Mouse (Mus musculus): ENCODE measurements around the gene Hmcn1. TPM values are rescaled to one million over a fixed set of nuclear protein-coding genes. Genes with fewer than 3 reads are reported as not detected.

Gene Hmcn1
- polyA plus RNA-seq (2012; rRNA removed) = 1.5 and 4.1 TPM in 2 replicates

GRCm38 (mm10) chr1:150993162-150994064, at the start of gene Hmcn1:
TSS of gene Hmcn1 (minus strand) at chr1:150993435.

Other genes with a start within 250 kb of the Hmcn1 start
- gene Gm47985, start 189.1 kb upstream of the Hmcn1 start, polyA plus RNA-seq (2012; rRNA removed) = not detected in 2 replicates
- gene Gm8947, start 198.9 kb upstream of the Hmcn1 start, polyA plus RNA-seq (2012; rRNA removed) = not detected in 2 replicates
- not detected in 2 replicates for gene Gm47995, start 205.0 kb upstream of the Hmcn1 start, polyA plus RNA-seq (2012; rRNA removed)
- not detected in 2 replicates for gene 3110040M04Rik, start 210.7 kb upstream of the Hmcn1 start, polyA plus RNA-seq (2012; rRNA removed)
- gene Gm47996, start 216.7 kb upstream of the Hmcn1 start, polyA plus RNA-seq (2012; rRNA removed) = 0.37 and 0.69 TPM in 2 replicates

Data from ovary, adult 2 months (tissue).